Comparison of ENCODE assay signal across 8 mouse cellular contexts in genomic region chr11:3265291-3266078, GRCm38 (mm10). TPM values are rescaled to one million over a fixed set of nuclear protein-coding genes. Genes with fewer than 3 reads are reported as not detected.
A peak's percentile ranks its signal among the peaks of the same experiment; 100 is the strongest.
DNase-seq lines count a peak whose midpoint lies in the region; ATAC-seq and TF ChIP-seq lines count a peak whose summit lies in the region.

No protein-coding gene starts in this region.

- peak; percentile 15 for ATAC-seq in hindbrain, embryonic 12.5 days (ENCODE audit: low FRiP score)
- ATAC-seq in liver, postnatal 0 days, result peak; percentile 16; the same call in 1 of the 2 replicates

- H3K4me1 ChIP-seq in hindbrain, embryonic 12.5 days, result peaks cover 29% of the 10 kb centered on the region
- H3K4me1 ChIP-seq in liver, postnatal 0 days (ENCODE audit: insufficient read depth), result peaks cover 9% of the 10 kb centered on the region

- intact Hi-C loops in gastrocnemius, postnatal 14 days (cut with DNase I; ENCODE audit: low total_unique reads), result no loop called here

- H3K36me3 ChIP-seq in hindbrain, embryonic 12.5 days, result peaks cover 35% of the 10 kb centered on the region
- peaks cover 31% of the 10 kb centered on the region for H3K36me3 ChIP-seq in liver, postnatal 0 days (replicated peaks; ENCODE audit: insufficient read depth, low read length)

- H3K27ac ChIP-seq in hindbrain, embryonic 12.5 days, result peak overlapping the region; percentile 96
- peak overlapping the region; percentile 82 for H3K27ac ChIP-seq in liver, postnatal 0 days (ENCODE audit: low read depth)

- TF ChIP-seq EP300 in liver, postnatal 0 days (IDR thresholded peaks at IDR 0.05; ENCODE audit: low read depth), result no peak

- peak overlapping the region; percentile 98 for H3K9ac ChIP-seq in hindbrain, embryonic 12.5 days
- H3K9ac ChIP-seq in liver, postnatal 0 days (replicated peaks), result peak overlapping the region; percentile 97

- H3K9me3 ChIP-seq in hindbrain, embryonic 12.5 days (replicated peaks), result no peaks in the 10 kb centered on the region
- H3K9me3 ChIP-seq in liver, postnatal 0 days (ENCODE audit: low read length), result no peaks in the 10 kb centered on the region

- WGBS in hindbrain, embryonic 12.5 days, result 1% methylated on average over 26 of the region's 26 CpGs
- WGBS in liver, postnatal 0 days (ENCODE audit: insufficient replicate concordance), result 2% methylated on average over 25 of the region's 26 CpGs

- peak overlapping the region; percentile 93 for H3K4me3 ChIP-seq in hindbrain, embryonic 12.5 days
- peak overlapping the region; percentile 92 for H3K4me3 ChIP-seq in liver, postnatal 0 days (ENCODE audit: low read depth, low read length)

- peak overlapping the region; percentile 78 for H3K4me2 ChIP-seq in hindbrain, embryonic 12.5 days (replicated peaks)
- H3K4me2 ChIP-seq in liver, postnatal 0 days (ENCODE audit: low read depth, low read length), result peak overlapping the region; percentile 81

- DNase-seq in adrenal gland, postnatal 10 days, result peak; percentile 38
- no peak for DNase-seq in adrenal gland, adult 8-10 months
- peak; percentile 24 for DNase-seq in thymus, postnatal 0 days (ENCODE audit: low spot score)
- DNase-seq in thymus, adult 18-20 months, result no peak
- no peak for DNase-seq in liver, postnatal 0 days
- DNase-seq in gastrocnemius, postnatal 14 days, result no peak
- DNase-seq in adrenal gland, adult 18-20 months (ENCODE audit: low spot score in 2 of 2), result no peak

- no peaks in the 10 kb centered on the region for H3K27me3 ChIP-seq in hindbrain, embryonic 12.5 days
- no peaks in the 10 kb centered on the region for H3K27me3 ChIP-seq in liver, postnatal 0 days (ENCODE audit: insufficient read depth, low read length)

- no peak for TF ChIP-seq CTCF in liver, postnatal 0 days (IDR thresholded peaks at IDR 0.05; ENCODE audit: low read depth)

RNA-seq across cellular contexts. Expression of gene Drg1, which starts 0.7 kb away (rescaled TPM):
- 10 to 100 TPM; 84.3 to 91.6 TPM for total RNA-seq in adrenal gland, postnatal 10 days (2021)
- 100 to 1,000 TPM; 104 to 111 (median 110) TPM for total RNA-seq in adrenal gland, adult 8-10 months (2022)
- 246 and 250 TPM in 2 replicates for polyA plus RNA-seq in thymus, postnatal 0 days (2015; fragmentation: Nextera tagmentation; extraction: Ambion mirVana)
- 240 and 245 TPM in 2 replicates for polyA plus RNA-seq in hindbrain, embryonic 12.5 days (2016; fragmentation: Nextera tagmentation; extraction: Ambion mirVana)
- 83.1 and 84.7 TPM in 2 replicates for polyA plus RNA-seq in liver, postnatal 0 days (2015; fragmentation: Nextera tagmentation; extraction: Ambion mirVana)
- 10 to 100 TPM; 38.9 to 40.4 TPM for total RNA-seq in gastrocnemius, postnatal 14 days (2021)
- 10 to 100 TPM; 77.1 to 94.1 TPM for total RNA-seq in adrenal gland, adult 18-20 months (2021)

RNA-seq across cellular contexts. Expression of gene Patz1, which starts 23.2 kb away (rescaled TPM):
- 10 to 100 TPM; 31.2 to 38.5 TPM for total RNA-seq in adrenal gland, postnatal 10 days (2021)
- 10 to 100 TPM; 31.9 to 47.9 (median 40.5) TPM for total RNA-seq in adrenal gland, adult 8-10 months (2022)
- polyA plus RNA-seq in thymus, postnatal 0 days (2015; fragmentation: Nextera tagmentation; extraction: Ambion mirVana), result 87.6 and 91.1 TPM in 2 replicates
- polyA plus RNA-seq in hindbrain, embryonic 12.5 days (2016; fragmentation: Nextera tagmentation; extraction: Ambion mirVana), result 115 and 119 TPM in 2 replicates
- polyA plus RNA-seq in liver, postnatal 0 days (2015; fragmentation: Nextera tagmentation; extraction: Ambion mirVana), result 8.6 and 8.8 TPM in 2 replicates
- 10 to 100 TPM; 11.8 to 12.8 TPM for total RNA-seq in gastrocnemius, postnatal 14 days (2021)
- total RNA-seq in adrenal gland, adult 18-20 months (2021), result 10 to 100 TPM; 16.1 to 24.6 TPM

Comparison
In these comparisons a context has a peak if more than half of its experiments do, and no peak if none do; other contexts are left out.
1. DNase-seq: peak in adrenal gland, postnatal 10 days (single experiment) and thymus, postnatal 0 days (single experiment); none in adrenal gland, adult 8-10 months (single experiment), thymus, adult 18-20 months (0 of 2), liver, postnatal 0 days (single experiment), gastrocnemius, postnatal 14 days (single experiment) and adrenal gland, adult 18-20 months (0 of 2).